Mouse (Mus musculus) cerebellum, adult 11-12 months (tissue): ENCODE results near the gene Nop53.
A peak's percentile ranks its signal among the peaks of the same experiment; 100 is the strongest.
"Not testable (repeated sequence)": the region's sequence is repeated elsewhere in the genome, so short reads cannot be mapped to it uniquely, and the experiment has no call there.

Experiments
- DNase-seq: peaks from one replicate; pipeline ENCODE4 v3.0.0; 2022

Gene Nop53

GRCm38 (mm10) chr7:15916996-15917395 is 28.9 kb downstream of the Nop53 start:
- DNase-seq = no peak

GRCm38 (mm10) chr7:15916134-15916723 is 29.6 kb downstream of the Nop53 start:
- no peak for DNase-seq

- not testable (repeated sequence) for DNase-seq
Observed at GRCm38 (mm10) chr7:15915695-15916094, 30.2 kb downstream of the Nop53 start.

- DNase-seq = no peak
Observed at GRCm38 (mm10) chr7:15914751-15915150, 31.1 kb downstream of the Nop53 start.

- no peak for DNase-seq
Observed at GRCm38 (mm10) chr7:15914252-15914651, 31.6 kb downstream of the Nop53 start.

- peak; percentile 53 for DNase-seq
Observed at GRCm38 (mm10) chr7:15912183-15912582, 33.7 kb downstream of the Nop53 start.

GRCm38 (mm10) chr7:15910521-15910920 is 35.4 kb downstream of the Nop53 start:
- DNase-seq = no peak

- no peak for DNase-seq
Observed at GRCm38 (mm10) chr7:15907971-15908590, 37.8 kb downstream of the Nop53 start.

GRCm38 (mm10) chr7:15906602-15907001 is 39.3 kb downstream of the Nop53 start:
- DNase-seq = no peak

GRCm38 (mm10) chr7:15905861-15906260 is 40.0 kb downstream of the Nop53 start:
- no peak for DNase-seq

- DNase-seq = no peak
Observed at GRCm38 (mm10) chr7:15901366-15902048, 44.4 kb downstream of the Nop53 start.

- no peak for DNase-seq
Observed at GRCm38 (mm10) chr7:15894251-15894650, 51.6 kb downstream of the Nop53 start.
